Mouse (Mus musculus) intestine, postnatal 0 days (tissue): ENCODE results near the gene Cdkl4. TPM values are rescaled to one million over a fixed set of nuclear protein-coding genes. Genes with fewer than 3 reads are reported as not detected.

Experiments
- ATAC-seq: fragments of 200-750 bp; cut with Nextera tagmentation; 2 replicates; pipeline ENCODE4 v1.8.0; 2017; ENCODE audit warnings: mild to moderate bottlenecking, moderate TSS enrichment, moderate library complexity
- H3K27ac ChIP-seq: fragments of 300-500 bp; sonication (generic); 2 replicates; pipeline ENCODE4 v1.5.1; 2014; ENCODE audit warnings: mild to moderate bottlenecking, low read depth, low read length, moderate library complexity
- H3K27me3 ChIP-seq: fragments of 300-500 bp; sonication (generic); replicated peaks from 2 replicates; pipeline ENCODE4 v1.6.1; 2014; ENCODE audit warnings: low read length, mixed read lengths; ENCODE audit not compliant: control insufficient read depth, insufficient read depth
- H3K36me3 ChIP-seq: fragments of 300-500 bp; sonication (generic); 2 replicates; pipeline ENCODE4 v1.6.1; 2014; ENCODE audit warnings: mild to moderate bottlenecking, moderate library complexity; ENCODE audit not compliant: control insufficient read depth, insufficient read depth
- H3K4me1 ChIP-seq: fragments of 300-500 bp; sonication (generic); replicated peaks from 2 replicates; pipeline ENCODE4 v1.6.1; 2014; ENCODE audit warnings: antibody characterized with exemption, low read length, mixed read lengths; ENCODE audit not compliant: control insufficient read depth, insufficient read depth
- H3K4me2 ChIP-seq: fragments of 300-500 bp; sonication (generic); replicated peaks from 2 replicates; pipeline ENCODE4 v1.6.1; 2014; ENCODE audit warnings: low read depth, mild to moderate bottlenecking, moderate library complexity
- H3K4me3 ChIP-seq: fragments of 300-500 bp; sonication (generic); 2 replicates; pipeline ENCODE4 v1.5.1; 2014; ENCODE audit warnings: low read depth, low read length
- H3K9ac ChIP-seq: fragments of 300-500 bp; sonication (generic); 2 replicates; pipeline ENCODE4 v1.6.1; 2014; ENCODE audit warnings: mild to moderate bottlenecking, low read depth, low read length
- H3K9me3 ChIP-seq: fragments of 300-500 bp; sonication (generic); 2 replicates; pipeline ENCODE4 v1.6.1; 2016; ENCODE audit warnings: mixed run types; ENCODE audit not compliant: control insufficient read depth
- CTCF ChIP-seq: sonication (generic); IDR thresholded peaks from 2 replicates; pipeline ENCODE4 v1.5.1; 2016; ENCODE audit warnings: low read depth, mild to moderate bottlenecking, control low read depth, antibody characterized with exemption, moderate library complexity
- WGBS: fragments of 180-500 bp; shearing (Covaris S2); extraction: QIAGEN DNeasy Blood & Tissue Kit; methylation state at CpG from one replicate; pipeline ENCODE4 v1.1.7; 2014; 5-methylcytosine and 5-hydroxymethylcytosine counted together
- polyA plus RNA-seq: library from polyadenylated mRNA; unstranded; fragments of >200 nt; fragmentation: Nextera tagmentation; extraction: Ambion mirVana; gene quantifications from 2 replicates; pipeline ENCODE4 v1.2.1, GENCODE M21; 2015

The Cdkl4 gene
- polyA plus RNA-seq, 1 experiment from 2014 or later: 0.12 TPM

DNA sequence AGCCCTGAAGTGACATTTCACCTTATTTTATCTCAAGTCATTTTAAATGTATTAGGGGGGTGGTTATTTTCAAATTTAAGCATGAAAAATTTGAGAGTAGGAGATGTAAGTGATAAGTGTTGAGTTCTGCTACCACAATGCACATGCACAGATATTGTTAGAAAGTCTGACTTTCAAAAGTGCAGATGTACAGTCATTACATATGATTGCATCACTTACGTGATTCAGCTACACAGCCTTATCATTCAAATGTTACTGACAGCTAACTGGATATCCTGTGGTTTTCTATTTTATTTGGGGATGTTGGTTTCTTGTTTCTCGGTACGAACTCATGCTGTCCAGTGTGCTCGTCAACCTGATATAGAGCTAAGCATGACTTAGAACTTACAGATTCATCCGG, 92.5 kb downstream of the Cdkl4 start:
- Histone ChIP-seq H3K4me1 (0 out of 2 replicates have a peak, but pooled peaks cover 7% of the 10 kb centered on the region), H3K9ac (no peak overlapping the region), H3K4me2 (no peak overlapping the region), H3K9me3 (no peaks in the 10 kb centered on the region), H3K4me3 (no peak overlapping the region), H3K27ac (no peak overlapping the region), H3K27me3 (no peaks in the 10 kb centered on the region), H3K36me3 (no peaks in the 10 kb centered on the region)
- no peak for ATAC-seq
- 88% methylated on average over 5 of the region's 5 CpGs for WGBS
- no peak for TF ChIP-seq CTCF

DNA sequence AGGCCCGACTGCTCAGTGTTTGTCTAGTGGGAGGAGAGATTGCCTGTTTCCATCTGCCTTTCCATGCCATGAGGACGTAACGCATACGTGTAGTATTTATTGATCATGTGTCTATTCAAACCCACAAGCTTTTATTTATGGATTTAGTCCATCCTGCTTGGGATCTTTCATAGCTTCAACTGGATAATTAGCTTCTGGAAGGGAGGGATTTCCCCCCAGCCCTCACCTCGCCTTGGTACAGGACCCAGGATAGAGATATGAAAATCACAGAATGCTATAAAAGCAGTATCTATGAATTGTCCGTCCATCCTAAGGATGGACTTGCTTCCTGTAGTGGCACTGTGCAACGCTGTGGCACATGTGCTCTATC, 96.8 kb downstream of the Cdkl4 start:
- peak overlapping the region; percentile 92 for H3K4me3 ChIP-seq
- H3K4me1 ChIP-seq: 0 out of 2 replicates have a peak, but pooled peaks cover 11% of the 10 kb centered on the region
- peak overlapping the region; percentile 74 for H3K4me2 ChIP-seq
- TF ChIP-seq CTCF: no peak
- 21% methylated on average over 7 of the region's 7 CpGs for WGBS
- no peaks in the 10 kb centered on the region for H3K9me3 ChIP-seq
- H3K27ac ChIP-seq: peak overlapping the region; percentile 97
- no peak for ATAC-seq
- no peaks in the 10 kb centered on the region for H3K27me3 ChIP-seq
- no peaks in the 10 kb centered on the region for H3K36me3 ChIP-seq
- peak overlapping the region; percentile 97 for H3K9ac ChIP-seq

DNA sequence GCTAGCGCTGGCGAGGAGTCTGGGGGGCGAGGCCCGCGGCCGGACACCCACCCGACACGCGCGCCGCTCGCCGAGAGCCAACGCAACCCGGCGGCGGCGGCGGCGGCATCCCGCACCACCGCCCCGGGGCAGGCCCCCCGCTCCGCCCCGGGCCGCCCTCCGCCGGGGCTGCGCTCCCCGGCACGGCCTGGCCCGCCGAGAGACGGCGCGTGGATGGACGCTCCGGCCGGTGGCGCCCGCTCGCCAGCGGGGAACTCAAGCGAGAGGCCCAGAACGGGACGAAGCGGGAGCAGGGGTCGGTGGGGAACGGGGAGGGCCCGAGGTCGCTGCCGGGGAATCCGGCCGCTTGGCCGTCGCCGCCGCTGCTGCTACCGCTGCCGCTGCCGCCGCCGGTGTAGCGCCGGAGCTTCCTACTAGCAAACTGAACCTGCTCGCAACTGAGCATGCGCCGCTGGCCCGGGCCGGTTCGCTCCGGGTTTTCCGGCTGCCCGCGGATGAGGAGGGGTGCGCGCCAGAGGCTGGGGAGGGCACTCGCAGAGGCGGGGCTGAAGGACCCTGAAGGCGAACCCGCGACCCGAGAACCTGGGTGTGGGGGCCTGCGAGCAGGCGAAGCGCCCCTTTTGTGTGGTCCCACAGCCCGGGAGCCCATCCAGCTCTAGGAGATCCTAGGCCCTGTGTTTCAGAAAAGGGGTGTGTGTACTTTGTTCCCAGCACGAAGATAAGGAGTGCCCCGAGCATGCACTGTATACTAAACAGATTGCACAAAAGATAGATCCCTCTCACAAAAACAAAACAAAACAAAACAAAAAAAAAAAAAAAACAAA, 97.4 kb downstream of the Cdkl4 start, which contains the start of gene Sos1:
Gene Sos1, minus strand, starts transcription at position 423 of the 824 bp plus-strand sequence.
- Histone ChIP-seq H3K9ac (peak within 1 kb of the TSS; percentile 97), H3K27me3 (no peaks in the 10 kb centered on the region), H3K9me3 (no peaks in the 10 kb centered on the region), H3K36me3 (no peaks in the 10 kb centered on the region), H3K27ac (peak within 1 kb of the TSS; percentile 97), H3K4me3 (peak within 1 kb of the TSS; percentile 92), H3K4me2 (peak within 1 kb of the TSS; percentile 74), H3K4me1 (0 out of 2 replicates have a peak, but pooled peaks cover 11% of the 10 kb centered on the region)
- peak; percentile 85 for ATAC-seq
- TF ChIP-seq CTCF: peak; percentile 7; the same call in 1 of the 2 replicates
- WGBS: under 1% methylated on average over 52 of the region's 90 CpGs

DNA sequence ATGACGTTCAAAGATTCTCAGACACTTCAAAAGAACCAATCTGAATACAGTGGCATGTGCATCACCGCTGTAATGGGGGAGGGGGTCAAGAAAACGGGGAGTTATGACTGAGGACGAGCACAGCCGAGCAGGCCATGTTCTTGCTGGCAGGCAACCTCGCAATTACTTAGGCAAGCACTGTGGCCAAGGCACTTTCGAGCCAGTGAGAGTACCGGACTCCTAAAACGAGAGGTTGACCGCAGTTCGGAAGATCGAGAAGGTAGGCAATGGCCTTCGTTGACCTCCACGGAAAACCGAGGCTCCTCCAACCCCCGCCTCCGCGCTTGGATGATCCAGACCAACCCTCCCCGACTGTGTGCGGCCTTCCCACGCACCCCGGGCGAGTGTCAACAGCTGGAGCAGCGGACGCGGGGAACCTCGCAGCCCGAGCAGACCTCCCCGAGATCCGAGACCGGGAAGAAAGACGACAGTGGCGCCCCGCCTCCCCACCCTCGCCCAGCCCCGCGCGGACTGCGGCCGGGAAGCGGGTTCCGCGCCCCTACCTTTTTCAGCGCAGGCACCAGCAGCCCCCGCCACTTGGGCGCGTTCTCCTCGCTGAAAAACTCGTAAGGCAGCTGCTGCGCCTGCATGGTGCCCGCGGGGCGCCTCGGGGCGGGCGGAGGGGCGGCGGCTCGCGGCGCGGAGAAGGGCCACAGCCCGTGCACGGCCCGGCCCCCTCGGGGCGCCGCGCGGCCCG, 98.2 kb downstream of the Cdkl4 start:
- Histone ChIP-seq H3K27ac (peak overlapping the region; percentile 97), H3K4me3 (peak overlapping the region; percentile 92), H3K36me3 (no peaks in the 10 kb centered on the region), H3K27me3 (no peaks in the 10 kb centered on the region), H3K9ac (peak overlapping the region; percentile 97), H3K9me3 (no peaks in the 10 kb centered on the region), H3K4me1 (0 out of 2 replicates have a peak, but pooled peaks cover 11% of the 10 kb centered on the region), H3K4me2 (peak overlapping the region; percentile 74)
- ATAC-seq: peak; percentile 34
- under 1% methylated on average over 71 of the region's 71 CpGs for WGBS
- TF ChIP-seq CTCF: no peak

DNA sequence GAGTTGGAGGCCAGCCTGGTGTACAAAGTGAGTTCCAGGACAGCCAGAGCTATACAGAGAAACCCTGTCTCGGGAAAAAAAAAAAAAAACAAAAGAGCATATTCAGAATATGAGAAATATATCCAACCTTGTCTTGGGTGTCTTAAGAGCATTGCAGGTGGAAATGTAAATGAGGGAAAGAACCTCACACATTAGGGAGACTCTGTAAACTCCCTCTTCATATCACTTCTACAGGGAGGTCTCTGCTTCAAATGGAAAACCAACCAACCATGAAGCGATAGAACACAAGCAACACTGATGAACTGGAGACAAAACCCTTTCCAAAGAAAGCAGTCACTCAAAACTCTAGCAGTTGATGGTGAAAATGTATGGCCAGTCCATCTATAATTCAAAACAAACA, 99.9 kb downstream of the Cdkl4 start:
- Histone ChIP-seq H3K4me1 (0 out of 2 replicates have a peak, but pooled peaks cover 11% of the 10 kb centered on the region), H3K4me3 (no peak overlapping the region), H3K9me3 (no peaks in the 10 kb centered on the region), H3K4me2 (no peak overlapping the region), H3K36me3 (no peaks in the 10 kb centered on the region), H3K27me3 (no peaks in the 10 kb centered on the region), H3K27ac (no peak overlapping the region), H3K9ac (no peak overlapping the region)
- ATAC-seq: no peak
- WGBS: 93% methylated on average over 2 of the region's 2 CpGs
- TF ChIP-seq CTCF: no peak

DNA sequence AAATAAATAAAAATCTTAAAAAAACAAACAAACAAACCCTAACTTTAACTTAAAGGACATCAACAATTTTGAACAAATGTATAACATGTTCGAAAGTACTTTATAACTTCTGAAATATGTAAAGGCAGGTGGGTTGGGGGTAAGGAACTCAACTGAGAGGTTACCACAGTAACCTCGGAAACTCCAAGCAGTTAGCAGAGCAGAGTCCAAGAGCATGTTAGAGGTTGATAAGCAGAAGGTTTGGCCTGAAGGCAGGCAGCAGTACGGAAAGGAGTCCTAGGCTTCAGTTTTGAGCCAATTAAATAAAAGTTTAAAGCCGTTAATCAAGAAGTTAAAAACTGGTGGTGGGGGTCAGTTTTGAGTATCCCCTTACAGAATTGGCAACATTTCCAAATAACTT, 101.1 kb downstream of the Cdkl4 start:
- 66% methylated on average over 4 of the region's 4 CpGs for WGBS

More for the DNA sequence above, 101.1 kb downstream of the Cdkl4 start:
- no peak for TF ChIP-seq CTCF
- Histone ChIP-seq H3K27me3 (no peaks in the 10 kb centered on the region), H3K9me3 (no peaks in the 10 kb centered on the region), H3K4me1 (0 out of 2 replicates have a peak, but pooled peaks cover 7% of the 10 kb centered on the region), H3K4me3 (no peak overlapping the region), H3K36me3 (no peaks in the 10 kb centered on the region), H3K4me2 (no peak overlapping the region), H3K27ac (no peak overlapping the region), H3K9ac (no peak overlapping the region)
- ATAC-seq: no peak

Other genes starting within 250 kb of the Cdkl4 start
- 0.73 and 1.6 TPM in 2 replicates for gene Gm10190, start 204.3 kb downstream of the Cdkl4 start, polyA plus RNA-seq
- gene Sos1, start 97.4 kb downstream of the Cdkl4 start, polyA plus RNA-seq: 3.9 and 4.4 TPM in 2 replicates
- 13.5 and 13.8 TPM in 2 replicates for gene Map4k3, start 150.7 kb upstream of the Cdkl4 start, polyA plus RNA-seq